Mouse (Mus musculus) brown adipose tissue, adult 24 weeks (tissue): ENCODE measurements around the gene Akr1c18. TPM values are rescaled to one million over a fixed set of nuclear protein-coding genes. Genes with fewer than 3 reads are reported as not detected.
"Not testable (repeated sequence)": the region's sequence is repeated elsewhere in the genome, so short reads cannot be mapped to it uniquely, and the experiment has no call there.

Experiments
- H3K27ac ChIP-seq: fragments of 200-500 bp; replicated peaks from 2 replicates; pipeline ENCODE4 v1.5.1; 2012; ENCODE audit warnings: low read depth, mild to moderate bottlenecking, low read length
- H3K4me1 ChIP-seq: fragments of 200-500 bp; 2 replicates; pipeline ENCODE4 v1.6.1; 2012; ENCODE audit warnings: low read length, mixed read lengths; ENCODE audit not compliant: control insufficient read depth, insufficient read depth, insufficient read length
- H3K4me3 ChIP-seq: fragments of 200-500 bp; 2 replicates; pipeline ENCODE4 v1.5.1; 2012; ENCODE audit warnings: low read depth, mild to moderate bottlenecking, low read length, moderate library complexity; ENCODE audit not compliant: insufficient read depth
- polyA plus RNA-seq: library from polyadenylated mRNA; stranded (reverse); fragments of >200 nt; gene quantifications from 2 replicates; pipeline ENCODE4 v1.2.4, GENCODE M21; 2012; ENCODE audit not compliant: missing spikeins, insufficient read depth, insufficient read length

The Akr1c18 gene
- polyA plus RNA-seq, 1 experiment, result 1.4 TPM

DNA sequence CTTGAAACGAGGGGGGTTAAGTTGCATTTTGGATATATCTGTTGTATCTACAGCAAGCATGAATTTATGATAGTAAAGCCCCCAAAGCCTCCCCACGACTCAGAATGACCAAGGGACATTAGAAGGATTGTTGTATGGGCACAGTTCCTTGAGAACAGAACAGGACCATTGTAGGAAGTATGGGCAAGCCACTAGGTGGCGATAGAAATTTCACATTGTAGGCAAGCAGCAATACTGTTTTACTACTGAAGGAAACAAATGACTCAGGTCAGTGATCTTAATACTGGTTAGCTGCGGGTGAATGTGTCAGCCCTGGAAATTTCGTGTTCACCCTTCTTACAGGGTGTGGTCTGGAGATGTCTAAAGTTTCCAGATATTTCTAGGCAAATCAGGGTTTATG is 21.4 kb downstream of the Akr1c18 start:
- H3K27ac ChIP-seq, result no peak overlapping the region
- no peaks in the 10 kb centered on the region for H3K4me1 ChIP-seq
- no peak overlapping the region for H3K4me3 ChIP-seq

DNA sequence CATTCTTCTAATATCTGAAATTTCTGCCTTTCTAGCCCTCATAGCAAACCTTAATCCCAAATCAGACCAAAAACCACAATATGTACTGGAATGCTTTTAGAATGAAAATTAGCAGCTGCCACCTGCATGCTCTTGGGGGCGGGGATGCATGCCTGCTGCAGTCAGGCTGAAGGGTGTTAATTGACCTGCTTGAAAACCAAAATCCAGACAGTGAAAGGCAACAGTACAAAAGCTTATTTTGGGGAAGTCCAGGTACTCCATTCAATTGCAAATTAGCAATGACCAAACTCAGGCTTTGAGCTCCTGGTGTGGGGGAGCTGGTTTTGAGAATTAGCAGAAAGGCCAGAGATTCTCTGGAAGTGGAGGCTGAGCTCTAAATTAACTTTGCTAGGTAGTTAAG is 24.6 kb downstream of the Akr1c18 start:
- not testable (repeated sequence) for H3K4me1 ChIP-seq, H3K4me3 ChIP-seq, H3K27ac ChIP-seq

DNA sequence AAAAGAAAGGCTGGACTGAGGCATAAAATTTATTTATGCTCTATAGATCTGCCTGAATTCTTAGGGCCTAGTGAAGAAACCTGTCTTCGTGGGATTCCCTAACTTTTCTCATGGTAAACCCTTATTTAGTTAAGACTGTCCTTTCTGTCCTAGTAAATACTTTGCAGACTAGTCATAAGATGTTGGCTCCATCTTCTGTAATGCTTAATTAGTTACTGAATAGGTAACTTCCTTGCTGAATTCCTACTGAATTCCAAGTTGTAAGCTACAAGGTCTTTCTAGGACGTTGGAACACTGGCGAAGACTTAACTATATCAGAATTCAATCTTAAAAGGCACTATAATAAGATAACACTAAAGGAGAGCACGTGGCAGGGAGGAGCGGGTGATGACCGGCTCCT is 26.0 kb downstream of the Akr1c18 start:
- H3K27ac ChIP-seq, H3K4me1 ChIP-seq, H3K4me3 ChIP-seq: not testable (repeated sequence)

DNA sequence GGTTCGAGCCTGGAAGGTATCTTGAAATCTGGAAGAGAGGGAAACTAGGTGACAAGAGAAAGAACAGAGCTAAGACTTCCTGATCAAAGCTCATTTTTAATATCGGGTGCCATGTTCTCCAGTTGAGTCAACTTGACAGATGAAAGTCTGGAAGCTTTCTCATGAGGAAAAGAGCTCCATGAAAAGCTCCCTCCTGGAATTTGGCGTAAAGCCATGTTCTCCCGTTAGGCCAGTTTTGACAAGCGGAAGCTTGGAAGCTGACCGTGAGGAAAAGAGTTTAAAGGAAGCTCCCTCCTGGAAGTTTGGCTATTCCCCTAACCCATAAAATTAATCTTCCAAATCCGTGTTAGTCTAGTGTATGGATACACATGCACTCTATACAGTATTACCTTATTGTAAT is 27.3 kb downstream of the Akr1c18 start:
- Histone ChIP-seq H3K27ac (no peak overlapping the region), H3K4me1 (no peaks in the 10 kb centered on the region), H3K4me3 (no peak overlapping the region)

DNA sequence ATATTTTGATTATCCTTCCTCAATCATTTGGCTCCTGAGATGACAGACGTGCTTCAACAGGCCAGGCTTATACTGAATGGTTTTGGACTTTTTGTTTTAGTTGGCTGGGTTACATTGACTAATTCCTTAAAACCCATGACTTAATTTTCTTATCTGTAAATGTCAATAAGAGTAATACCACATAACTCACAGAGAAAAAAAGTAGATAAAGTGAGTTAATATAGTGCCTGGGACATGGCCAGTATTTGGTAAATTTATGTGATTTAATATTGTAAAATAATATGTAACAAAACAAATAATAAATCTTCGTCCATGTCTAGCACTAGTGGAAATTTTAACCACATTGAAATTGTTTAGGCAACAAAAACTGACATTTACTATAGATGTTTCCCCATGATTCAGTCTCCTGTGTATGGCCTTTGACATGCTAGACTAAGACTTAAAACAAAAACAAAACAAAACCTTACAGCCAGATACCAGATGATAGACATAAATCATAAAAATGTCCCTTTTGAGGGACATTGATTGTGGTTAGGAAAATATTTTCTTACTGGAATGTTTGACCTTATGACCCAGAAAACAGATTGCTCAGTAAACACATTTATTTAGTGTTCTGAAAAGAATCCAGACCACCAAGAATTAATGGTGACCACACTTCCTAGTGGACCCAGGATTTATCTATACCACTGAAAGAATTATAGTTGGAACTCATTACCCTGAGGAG is 31.1 kb downstream of the Akr1c18 start:
- Histone ChIP-seq H3K4me1 (no peaks in the 10 kb centered on the region), H3K27ac (no peak overlapping the region), H3K4me3 (no peak overlapping the region)

DNA sequence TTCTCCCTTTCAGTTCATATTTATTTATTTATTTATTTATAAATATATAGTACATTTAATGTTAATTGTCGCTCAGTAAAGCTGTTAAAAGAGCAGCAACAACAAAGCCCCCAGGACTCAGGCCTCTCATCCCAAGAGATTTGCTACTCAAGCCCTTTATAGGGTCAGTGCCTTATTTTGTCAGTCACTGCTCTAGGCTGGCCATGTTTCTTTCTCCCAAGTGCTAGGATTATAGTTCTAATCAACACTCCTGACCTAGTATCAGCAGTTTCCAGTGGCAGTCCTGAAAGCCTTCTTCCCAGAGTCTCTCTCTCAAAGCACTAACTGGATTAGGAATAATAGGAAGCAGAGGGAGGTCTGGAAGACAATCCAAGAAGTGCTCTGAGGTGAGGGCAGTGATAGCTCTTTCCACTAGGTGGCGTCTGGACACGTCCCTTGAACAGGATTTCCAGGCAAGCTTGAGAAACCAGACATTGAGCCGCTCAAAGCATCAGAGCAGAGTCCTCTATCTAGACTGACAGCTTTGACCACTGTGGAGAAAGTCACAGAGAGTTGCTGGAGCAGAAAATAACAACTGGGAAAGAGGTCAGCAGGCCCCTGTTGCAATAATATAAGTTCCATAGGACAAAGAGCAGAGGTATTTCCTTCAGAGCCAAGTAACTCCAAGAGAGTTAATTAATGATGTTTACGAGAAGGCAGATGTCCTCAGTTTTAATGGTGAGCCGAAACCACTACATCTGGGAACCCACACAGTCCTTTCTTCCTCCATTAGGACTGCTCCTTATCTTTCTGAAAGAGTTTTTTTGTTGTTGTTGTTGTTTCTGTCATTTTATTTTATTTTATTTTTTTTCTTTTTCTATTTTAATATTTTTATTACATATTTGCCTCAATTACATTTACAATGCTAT is 39.9 kb downstream of the Akr1c18 start:
- H3K4me1 ChIP-seq, result no peaks in the 10 kb centered on the region
- no peak overlapping the region for H3K4me3 ChIP-seq

GRCm38 (mm10) chr13:4102721-4103120 is 47.7 kb downstream of the Akr1c18 start:
- H3K4me1 ChIP-seq, result no peaks in the 10 kb centered on the region
- H3K4me3 ChIP-seq, result no peak overlapping the region
- H3K27ac ChIP-seq, result no peak overlapping the region

More for the DNA sequence above, 39.9 kb downstream of the Akr1c18 start:
- no peak overlapping the region for H3K27ac ChIP-seq

DNA sequence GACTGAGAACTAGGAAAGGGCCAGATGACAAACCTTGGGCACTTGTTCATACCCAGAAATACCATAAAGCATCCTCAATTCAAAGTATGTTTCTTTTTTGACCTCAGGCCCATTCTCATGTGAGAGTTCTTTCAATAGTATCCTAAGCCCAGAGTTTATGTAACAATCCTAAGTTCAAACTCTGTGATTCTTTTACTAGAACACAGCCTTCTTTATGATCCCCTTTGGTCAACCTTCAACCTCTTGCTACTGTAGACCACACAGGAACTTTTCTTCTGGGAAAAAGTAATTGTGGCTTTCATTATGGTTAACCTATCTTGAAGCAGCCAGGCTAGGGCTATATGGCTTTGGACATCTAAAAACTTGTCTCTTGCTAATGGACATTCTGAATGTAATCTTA is 48.8 kb downstream of the Akr1c18 start:
- H3K27ac ChIP-seq, result no peak overlapping the region
- H3K4me1 ChIP-seq, result no peaks in the 10 kb centered on the region
- no peak overlapping the region for H3K4me3 ChIP-seq

Other genes with a start within 250 kb of the Akr1c18 start
- gene Net1, start 232.4 kb downstream of the Akr1c18 start, polyA plus RNA-seq, result 41.7 and 48.0 TPM in 2 replicates
- not detected in 2 replicates for gene Tubal3, start 232.4 kb downstream of the Akr1c18 start, polyA plus RNA-seq
- not detected in 2 replicates for gene Ucn3, start 205.3 kb downstream of the Akr1c18 start, polyA plus RNA-seq
- gene Akr1c14, start 101.6 kb downstream of the Akr1c18 start, polyA plus RNA-seq, result 0.96 and 1.3 TPM in 2 replicates
- gene Akr1c13, start 40.5 kb upstream of the Akr1c18 start, polyA plus RNA-seq, result 10.8 and 13.2 TPM in 2 replicates
- not detected in 2 replicates for gene Akr1c19, start 78.0 kb upstream of the Akr1c18 start, polyA plus RNA-seq
- gene Akr1c12, start 128.8 kb upstream of the Akr1c18 start, polyA plus RNA-seq, result not detected in 2 replicates